Mouse (Mus musculus): ENCODE data around the gene Gm43064. TPM values are rescaled to one million over a fixed set of nuclear protein-coding genes. Genes with fewer than 3 reads are reported as not detected.
"Not testable (repeated sequence)": the region's sequence is repeated elsewhere in the genome, so short reads cannot be mapped to it uniquely, and the experiment has no call there.

The Gm43064 gene
- polyA plus RNA-seq, 1 experiment, result 0.14 TPM

- Histone ChIP-seq H3K27me3 (replicated peaks; ENCODE audit: control insufficient read depth, insufficient read depth, low read length) (no peaks in the 10 kb centered on the region), H3K4me1 (ENCODE audit: control insufficient read depth, insufficient read depth, low read length) (peaks cover 5% of the 10 kb centered on the region; the same call in 1 of the 2 replicates), H3K36me3 (ENCODE audit: control insufficient read depth, insufficient read depth, low read length) (no peaks in the 10 kb centered on the region), H3K4me3 (ENCODE audit: insufficient read depth, low read depth, low read length) (no peak overlapping the region), H3K27ac (ENCODE audit: insufficient read depth, low read depth, low read length) (no peak overlapping the region)
- no peak for TF ChIP-seq POLR2A (IDR thresholded peaks at IDR 0.05; ENCODE audit: low read depth, low read length)
- no peak for TF ChIP-seq CTCF (conservative IDR thresholded peaks at IDR 0.05; ENCODE audit: insufficient read depth, insufficient read length, low read depth, low read length)
- 97% methylated on average over 5 of the region's 5 CpGs for WGBS
- no peak for DNase-seq
Measured at GRCm38 (mm10) chr3:103836453-103836852, 27.1 kb downstream of the Gm43064 start.

- TF ChIP-seq CTCF (conservative IDR thresholded peaks at IDR 0.05; ENCODE audit: insufficient read depth, insufficient read length, low read depth, low read length), result no peak
- no peak for TF ChIP-seq POLR2A (IDR thresholded peaks at IDR 0.05; ENCODE audit: low read depth, low read length)
- H3K4me3 ChIP-seq (ENCODE audit: insufficient read depth, low read depth, low read length), result no peak overlapping the region
- H3K27me3 ChIP-seq (replicated peaks; ENCODE audit: control insufficient read depth, insufficient read depth, low read length), result no peaks in the 10 kb centered on the region
- H3K27ac ChIP-seq (ENCODE audit: insufficient read depth, low read depth, low read length), result no peak overlapping the region; the same call in 1 of the 2 replicates
- 46% methylated on average over 6 of the region's 6 CpGs for WGBS
- peaks cover 5% of the 10 kb centered on the region; the same call in 1 of the 2 replicates for H3K4me1 ChIP-seq (ENCODE audit: control insufficient read depth, insufficient read depth, low read length)
- DNase-seq, result peak; percentile 64
- no peaks in the 10 kb centered on the region for H3K36me3 ChIP-seq (ENCODE audit: control insufficient read depth, insufficient read depth, low read length)
Measured at GRCm38 (mm10) chr3:103839711-103840110, 30.3 kb downstream of the Gm43064 start.

GRCm38 (mm10) chr3:103840195-103840594 is 30.8 kb downstream of the Gm43064 start:
- not testable (repeated sequence) for DNase-seq; H3K27me3 ChIP-seq (replicated peaks; ENCODE audit: control insufficient read depth, insufficient read depth, low read length); H3K36me3 ChIP-seq (ENCODE audit: control insufficient read depth, insufficient read depth, low read length); H3K27ac ChIP-seq (ENCODE audit: insufficient read depth, low read depth, low read length); H3K4me3 ChIP-seq (ENCODE audit: insufficient read depth, low read depth, low read length); H3K4me1 ChIP-seq (ENCODE audit: control insufficient read depth, insufficient read depth, low read length)
- WGBS, result 97% methylated on average over 3 of the region's 3 CpGs

- not testable (repeated sequence) for H3K36me3 ChIP-seq (ENCODE audit: control insufficient read depth, insufficient read depth, low read length); H3K4me3 ChIP-seq (ENCODE audit: insufficient read depth, low read depth, low read length); H3K27me3 ChIP-seq (replicated peaks; ENCODE audit: control insufficient read depth, insufficient read depth, low read length); H3K27ac ChIP-seq (ENCODE audit: insufficient read depth, low read depth, low read length); DNase-seq; H3K4me1 ChIP-seq (ENCODE audit: control insufficient read depth, insufficient read depth, low read length)
- 91% methylated on average over 7 of the region's 7 CpGs for WGBS
Measured at GRCm38 (mm10) chr3:103840946-103841345, 31.6 kb downstream of the Gm43064 start.

GRCm38 (mm10) chr3:103850644-103851363 is 41.4 kb downstream of the Gm43064 start:
- DNase-seq, result peak; percentile 74
- Histone ChIP-seq H3K4me1 (ENCODE audit: control insufficient read depth, insufficient read depth, low read length) (no peaks in the 10 kb centered on the region), H3K4me3 (ENCODE audit: insufficient read depth, low read depth, low read length) (no peak overlapping the region), H3K27ac (ENCODE audit: insufficient read depth, low read depth, low read length) (peak overlapping the region; percentile 82; the same call in 1 of the 2 replicates), H3K36me3 (ENCODE audit: control insufficient read depth, insufficient read depth, low read length) (no peaks in the 10 kb centered on the region), H3K27me3 (replicated peaks; ENCODE audit: control insufficient read depth, insufficient read depth, low read length) (no peaks in the 10 kb centered on the region)
- WGBS, result 67% methylated on average over 9 of the region's 9 CpGs
- TF ChIP-seq POLR2A (IDR thresholded peaks at IDR 0.05; ENCODE audit: low read depth, low read length) (no peak), CTCF (conservative IDR thresholded peaks at IDR 0.05; ENCODE audit: insufficient read depth, insufficient read length, low read depth, low read length) (no peak)

GRCm38 (mm10) chr3:103851481-103851880 is 42.1 kb downstream of the Gm43064 start:
- Histone ChIP-seq H3K27me3 (replicated peaks; ENCODE audit: control insufficient read depth, insufficient read depth, low read length) (no peaks in the 10 kb centered on the region), H3K36me3 (ENCODE audit: control insufficient read depth, insufficient read depth, low read length) (no peaks in the 10 kb centered on the region), H3K4me1 (ENCODE audit: control insufficient read depth, insufficient read depth, low read length) (no peaks in the 10 kb centered on the region), H3K4me3 (ENCODE audit: insufficient read depth, low read depth, low read length) (no peak overlapping the region), H3K27ac (ENCODE audit: insufficient read depth, low read depth, low read length) (no peak overlapping the region)
- WGBS, result 77% methylated on average over 6 of the region's 6 CpGs
- DNase-seq, result no peak
- TF ChIP-seq POLR2A (IDR thresholded peaks at IDR 0.05; ENCODE audit: low read depth, low read length) (no peak), CTCF (conservative IDR thresholded peaks at IDR 0.05; ENCODE audit: insufficient read depth, insufficient read length, low read depth, low read length) (no peak)

- 88% methylated on average over 8 of the region's 8 CpGs for WGBS
- H3K27ac ChIP-seq (ENCODE audit: insufficient read depth, low read depth, low read length), result no peak overlapping the region
- TF ChIP-seq CTCF (conservative IDR thresholded peaks at IDR 0.05; ENCODE audit: insufficient read depth, insufficient read length, low read depth, low read length) (no peak), POLR2A (IDR thresholded peaks at IDR 0.05; ENCODE audit: low read depth, low read length) (no peak)
- DNase-seq, result no peak
- no peaks in the 10 kb centered on the region for H3K4me1 ChIP-seq (ENCODE audit: control insufficient read depth, insufficient read depth, low read length)
- no peak overlapping the region for H3K4me3 ChIP-seq (ENCODE audit: insufficient read depth, low read depth, low read length)
- H3K36me3 ChIP-seq (ENCODE audit: control insufficient read depth, insufficient read depth, low read length), result no peaks in the 10 kb centered on the region
- H3K27me3 ChIP-seq (replicated peaks; ENCODE audit: control insufficient read depth, insufficient read depth, low read length), result no peaks in the 10 kb centered on the region
Measured at GRCm38 (mm10) chr3:103851882-103852281, 42.5 kb downstream of the Gm43064 start.
